Mouse (Mus musculus): ENCODE data around the gene Abca1. TPM values are rescaled to one million over a fixed set of nuclear protein-coding genes. Genes with fewer than 3 reads are reported as not detected.

The Abca1 gene
- total and polyA plus RNA-seq, 2 experiments = 21.0 to 65.4 TPM

GRCm38 (mm10) chr4:53137087-53137486 is 22.6 kb downstream of the Abca1 start:
- Histone ChIP-seq H3K9ac (ENCODE audit: low read depth, low read length) (no peak overlapping the region), H3K27ac (replicated peaks; ENCODE audit: insufficient read depth, low read depth, low read length) (peak overlapping the region; percentile 27; the same call in 1 of the 2 replicates), H3K27me3 (ENCODE audit: control insufficient read depth, insufficient read depth, low read length) (no peaks in the 10 kb centered on the region), H3K79me2 (ENCODE audit: control insufficient read depth, insufficient read depth, low read length) (peaks cover 29% of the 10 kb centered on the region), H3K4me1 (ENCODE audit: control insufficient read depth, insufficient read depth, low read length) (peaks cover 59% of the 10 kb centered on the region), H3K36me3 (ENCODE audit: control insufficient read depth, insufficient read depth, low read length) (peaks cover 29% of the 10 kb centered on the region), H3K4me3 (ENCODE audit: insufficient read depth, low read depth, low read length) (no peak overlapping the region)
- WGBS = 52% methylated on average over 2 of the region's 2 CpGs
- no peak for DNase-seq (ENCODE audit: extremely low read depth, low read depth, low spot score)
- TF ChIP-seq CTCF (IDR thresholded peaks at IDR 0.05; ENCODE audit: low read depth, low read length) (no peak), POLR2A (IDR thresholded peaks at IDR 0.05; ENCODE audit: extremely low read depth, insufficient read depth, low read length) (no peak)

- Histone ChIP-seq H3K4me3 (ENCODE audit: insufficient read depth, low read depth, low read length) (no peak overlapping the region), H3K27ac (replicated peaks; ENCODE audit: insufficient read depth, low read depth, low read length) (peak overlapping the region; percentile 77), H3K27me3 (ENCODE audit: control insufficient read depth, insufficient read depth, low read length) (no peaks in the 10 kb centered on the region), H3K9ac (ENCODE audit: low read depth, low read length) (no peak overlapping the region), H3K4me1 (ENCODE audit: control insufficient read depth, insufficient read depth, low read length) (peaks cover 58% of the 10 kb centered on the region), H3K36me3 (ENCODE audit: control insufficient read depth, insufficient read depth, low read length) (peaks cover 50% of the 10 kb centered on the region), H3K79me2 (ENCODE audit: control insufficient read depth, insufficient read depth, low read length) (peaks cover 42% of the 10 kb centered on the region)
- TF ChIP-seq POLR2A (IDR thresholded peaks at IDR 0.05; ENCODE audit: extremely low read depth, insufficient read depth, low read length) = no peak
- TF ChIP-seq CTCF (IDR thresholded peaks at IDR 0.05; ENCODE audit: low read depth, low read length) = no peak
- DNase-seq (ENCODE audit: extremely low read depth, low read depth, low spot score) = peak; percentile 87
- 15% methylated on average over 7 of the region's 7 CpGs for WGBS
These were observed 24.9 kb downstream of the Abca1 start for GRCm38 (mm10) chr4:53134816-53135215.

- Histone ChIP-seq H3K36me3 (ENCODE audit: control insufficient read depth, insufficient read depth, low read length) (peaks cover 58% of the 10 kb centered on the region), H3K27ac (replicated peaks; ENCODE audit: insufficient read depth, low read depth, low read length) (peak overlapping the region; percentile 82), H3K4me3 (ENCODE audit: insufficient read depth, low read depth, low read length) (no peak overlapping the region), H3K27me3 (ENCODE audit: control insufficient read depth, insufficient read depth, low read length) (no peaks in the 10 kb centered on the region), H3K79me2 (ENCODE audit: control insufficient read depth, insufficient read depth, low read length) (peaks cover 43% of the 10 kb centered on the region), H3K9ac (ENCODE audit: low read depth, low read length) (peak overlapping the region; percentile 38; the same call in 1 of the 2 replicates), H3K4me1 (ENCODE audit: control insufficient read depth, insufficient read depth, low read length) (peaks cover 53% of the 10 kb centered on the region)
- WGBS = 23% methylated on average over 4 of the region's 4 CpGs
- DNase-seq (ENCODE audit: extremely low read depth, low read depth, low spot score) = peak; percentile 58
- no peak for TF ChIP-seq POLR2A (IDR thresholded peaks at IDR 0.05; ENCODE audit: extremely low read depth, insufficient read depth, low read length)
- TF ChIP-seq CTCF (IDR thresholded peaks at IDR 0.05; ENCODE audit: low read depth, low read length) = no peak
These were observed 25.7 kb downstream of the Abca1 start for GRCm38 (mm10) chr4:53133995-53134394.

GRCm38 (mm10) chr4:53131538-53131937 is 28.2 kb downstream of the Abca1 start:
- H3K79me2 ChIP-seq (ENCODE audit: control insufficient read depth, insufficient read depth, low read length) = peaks cover 34% of the 10 kb centered on the region
- H3K9ac ChIP-seq (ENCODE audit: low read depth, low read length) = no peak overlapping the region
- H3K27ac ChIP-seq (replicated peaks; ENCODE audit: insufficient read depth, low read depth, low read length) = peak overlapping the region; percentile 71
- 57% methylated on average over 5 of the region's 5 CpGs for WGBS
- TF ChIP-seq POLR2A (IDR thresholded peaks at IDR 0.05; ENCODE audit: extremely low read depth, insufficient read depth, low read length) (no peak), CTCF (IDR thresholded peaks at IDR 0.05; ENCODE audit: low read depth, low read length) (no peak)
- DNase-seq (ENCODE audit: extremely low read depth, low read depth, low spot score) = no peak
- H3K4me1 ChIP-seq (ENCODE audit: control insufficient read depth, insufficient read depth, low read length) = peaks cover 37% of the 10 kb centered on the region
- no peaks in the 10 kb centered on the region for H3K27me3 ChIP-seq (ENCODE audit: control insufficient read depth, insufficient read depth, low read length)
- H3K4me3 ChIP-seq (ENCODE audit: insufficient read depth, low read depth, low read length) = no peak overlapping the region
- H3K36me3 ChIP-seq (ENCODE audit: control insufficient read depth, insufficient read depth, low read length) = peaks cover 66% of the 10 kb centered on the region

DNA sequence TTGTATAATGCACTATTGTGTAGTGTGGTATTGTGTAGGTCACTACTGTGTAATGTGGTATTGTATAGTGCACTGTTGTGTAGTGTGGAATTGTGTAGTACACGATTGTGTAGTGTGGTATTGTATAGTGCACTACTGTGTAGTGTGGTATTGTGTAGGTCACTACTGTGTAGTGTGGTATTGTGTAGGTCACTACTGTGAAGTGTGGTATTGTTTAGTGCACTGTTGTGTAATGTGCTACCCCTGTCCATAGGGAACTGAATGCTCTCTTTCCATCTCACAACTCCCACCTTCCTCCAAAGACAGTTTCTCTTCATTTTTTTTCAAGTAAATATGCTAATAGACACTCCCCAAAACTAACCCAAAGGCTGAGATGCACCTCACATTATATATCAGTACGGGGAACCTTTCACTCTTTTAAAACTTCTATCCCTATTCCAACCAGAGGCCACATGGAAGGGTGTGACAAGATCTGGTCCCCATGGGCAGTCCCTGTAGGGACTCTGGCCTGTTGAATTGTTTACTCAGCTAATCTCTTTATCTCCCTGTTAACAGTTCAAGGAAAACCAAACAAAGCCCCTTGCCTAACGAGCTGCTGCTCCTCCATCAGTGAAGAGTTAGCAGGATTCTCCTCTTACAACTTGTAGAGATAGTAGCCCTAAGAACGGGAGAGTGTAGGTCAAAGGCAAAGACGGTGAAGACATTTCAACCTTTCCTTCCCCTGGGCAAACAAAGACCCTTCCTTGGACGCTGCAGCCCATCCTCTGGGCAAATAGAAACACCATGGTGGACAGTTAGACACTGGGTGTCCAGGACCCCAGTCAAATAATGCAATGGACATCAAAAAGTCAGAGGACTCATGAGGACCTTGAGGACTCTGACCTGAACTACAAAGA is 28.8 kb downstream of the Abca1 start:
- Histone ChIP-seq H3K79me2 (ENCODE audit: control insufficient read depth, insufficient read depth, low read length) (peaks cover 30% of the 10 kb centered on the region), H3K36me3 (ENCODE audit: control insufficient read depth, insufficient read depth, low read length) (peaks cover 69% of the 10 kb centered on the region), H3K27ac (replicated peaks; ENCODE audit: insufficient read depth, low read depth, low read length) (peak overlapping the region; percentile 71), H3K4me3 (ENCODE audit: insufficient read depth, low read depth, low read length) (no peak overlapping the region), H3K9ac (ENCODE audit: low read depth, low read length) (no peak overlapping the region), H3K27me3 (ENCODE audit: control insufficient read depth, insufficient read depth, low read length) (no peaks in the 10 kb centered on the region), H3K4me1 (ENCODE audit: control insufficient read depth, insufficient read depth, low read length) (peaks cover 35% of the 10 kb centered on the region)
- TF ChIP-seq CTCF (IDR thresholded peaks at IDR 0.05; ENCODE audit: low read depth, low read length) = no peak
- no peak for TF ChIP-seq POLR2A (IDR thresholded peaks at IDR 0.05; ENCODE audit: extremely low read depth, insufficient read depth, low read length)
- DNase-seq (ENCODE audit: extremely low read depth, low read depth, low spot score) = peak; percentile 85
- 23% methylated on average over 6 of the region's 6 CpGs for WGBS
